Mouse (Mus musculus) forebrain, embryonic 12.5 days (tissue): ENCODE measurements at regions not wholly inside any gene's neighbourhood (a gene's known extent, or its start where the extent isn't known, plus 50 kb on each side); places are given as distances from the start of the nearest gene placed in this dataset.
"Not testable (repeated sequence)": the region's sequence is repeated elsewhere in the genome, so short reads cannot be mapped to it uniquely, and the experiment has no call there.

ENCODE experiments used
- ATAC-seq: fragments of 200-750 bp; cut with Nextera tagmentation; 2 replicates; pipeline ENCODE4 v1.8.0; 2017; ENCODE audit warnings: moderate TSS enrichment; ENCODE audit not compliant: low FRiP score
- H3K27ac ChIP-seq: fragments of 300-500 bp; sonication (generic); 2 replicates; pipeline ENCODE4 v1.5.1; 2016; ENCODE audit warnings: mild to moderate bottlenecking
- H3K27me3 ChIP-seq: fragments of 300-500 bp; sonication (generic); 2 replicates; pipeline ENCODE4 v1.6.1; 2016; ENCODE audit warnings: mild to moderate bottlenecking
- H3K36me3 ChIP-seq: fragments of 300-500 bp; sonication (generic); replicated peaks from 2 replicates; pipeline ENCODE4 v1.6.1; 2016; ENCODE audit warnings: mild to moderate bottlenecking
- H3K4me1 ChIP-seq: fragments of 300-500 bp; sonication (generic); 2 replicates; pipeline ENCODE4 v1.6.1; 2016
- H3K4me2 ChIP-seq: fragments of 300-500 bp; sonication (generic); 2 replicates; pipeline ENCODE4 v1.6.1; 2016; ENCODE audit warnings: mild to moderate bottlenecking, moderate library complexity
- H3K4me3 ChIP-seq: fragments of 300-500 bp; sonication (generic); replicated peaks from 2 replicates; pipeline ENCODE4 v1.5.1; 2016; ENCODE audit warnings: mild to moderate bottlenecking
- H3K9ac ChIP-seq: fragments of 300-500 bp; sonication (generic); 2 replicates; pipeline ENCODE4 v1.6.1; 2016; ENCODE audit warnings: mild to moderate bottlenecking
- H3K9me3 ChIP-seq: fragments of 300-500 bp; sonication (generic); 2 replicates; pipeline ENCODE4 v1.6.1; 2016
- WGBS: fragments of 180-500 bp; shearing (Covaris S2); methylation state at CpG from one replicate; pipeline ENCODE4 v1.1.7; 2016; 5-methylcytosine and 5-hydroxymethylcytosine counted together

- not testable (repeated sequence) for H3K9me3 ChIP-seq, H3K36me3 ChIP-seq, H3K4me2 ChIP-seq, ATAC-seq, H3K9ac ChIP-seq, H3K4me3 ChIP-seq, H3K27ac ChIP-seq
- 0 out of 2 replicates have a peak, but pooled peaks cover 10% of the 10 kb centered on the region for H3K27me3 ChIP-seq
- peaks cover 30% of the 10 kb centered on the region for H3K4me1 ChIP-seq
- WGBS, result 89% methylated on average over 8 of the region's 8 CpGs
Measured at GRCm38 (mm10) chr3:21932696-21933095, 143.8 kb upstream of the Tbl1xr1 start.

- Histone ChIP-seq H3K4me1 (peaks cover 33% of the 10 kb centered on the region), H3K9ac (peak overlapping the region; percentile 17; the same call in 1 of the 2 replicates), H3K4me2 (peak overlapping the region; percentile 50), H3K9me3 (no peaks in the 10 kb centered on the region), H3K36me3 (no peaks in the 10 kb centered on the region), H3K27me3 (0 out of 2 replicates have a peak, but pooled peaks cover 10% of the 10 kb centered on the region), H3K4me3 (no peak overlapping the region), H3K27ac (peak overlapping the region; percentile 90)
- WGBS, result under 1% methylated on average over 5 of the region's 5 CpGs
- ATAC-seq, result peak; percentile 43; the same call in 1 of the 2 replicates
Measured at GRCm38 (mm10) chr3:21934731-21935271, 141.7 kb upstream of the Tbl1xr1 start.

- no peak overlapping the region for H3K9ac ChIP-seq
Measured at GRCm38 (mm10) chr3:21935571-21936261, 140.7 kb upstream of the Tbl1xr1 start.

GRCm38 (mm10) chr3:21936262-21936603 is 140.2 kb upstream of the Tbl1xr1 start:
- no peak for ATAC-seq
- H3K4me2 ChIP-seq, result peak overlapping the region; percentile 50
- H3K4me1 ChIP-seq, result peaks cover 33% of the 10 kb centered on the region
- peak overlapping the region; percentile 16; the same call in 1 of the 2 replicates for H3K4me3 ChIP-seq
- no peak overlapping the region for H3K9ac ChIP-seq
- peak overlapping the region; percentile 90 for H3K27ac ChIP-seq
- H3K36me3 ChIP-seq, result no peaks in the 10 kb centered on the region
- WGBS, result 3% methylated on average over 8 of the region's 8 CpGs
- H3K9me3 ChIP-seq, result no peaks in the 10 kb centered on the region
- H3K27me3 ChIP-seq, result 0 out of 2 replicates have a peak, but pooled peaks cover 10% of the 10 kb centered on the region

More at GRCm38 (mm10) chr3:21935571-21936261, 140.7 kb upstream of the Tbl1xr1 start:
- peak overlapping the region; percentile 90 for H3K27ac ChIP-seq
- H3K36me3 ChIP-seq, result no peaks in the 10 kb centered on the region
- H3K4me1 ChIP-seq, result peaks cover 33% of the 10 kb centered on the region
- H3K4me2 ChIP-seq, result peak overlapping the region; percentile 50
- H3K27me3 ChIP-seq, result 0 out of 2 replicates have a peak, but pooled peaks cover 10% of the 10 kb centered on the region
- WGBS, result under 1% methylated on average over 24 of the region's 24 CpGs
- peak; percentile 95 for ATAC-seq
- H3K4me3 ChIP-seq, result peak overlapping the region; percentile 20
- no peaks in the 10 kb centered on the region for H3K9me3 ChIP-seq

- WGBS, result 5% methylated on average over 8 of the region's 8 CpGs
- Histone ChIP-seq H3K36me3 (no peaks in the 10 kb centered on the region), H3K4me1 (peaks cover 33% of the 10 kb centered on the region), H3K9ac (no peak overlapping the region), H3K4me3 (no peak overlapping the region), H3K27ac (peak overlapping the region; percentile 90), H3K4me2 (peak overlapping the region; percentile 50), H3K9me3 (no peaks in the 10 kb centered on the region), H3K27me3 (0 out of 2 replicates have a peak, but pooled peaks cover 7% of the 10 kb centered on the region)
- ATAC-seq, result peak; percentile 2; the same call in 1 of the 2 replicates
Measured at GRCm38 (mm10) chr3:21936616-21937015, 139.8 kb upstream of the Tbl1xr1 start.

- Histone ChIP-seq H3K36me3 (no peaks in the 10 kb centered on the region), H3K4me3 (no peak overlapping the region), H3K27ac (no peak overlapping the region), H3K4me1 (peaks cover 33% of the 10 kb centered on the region), H3K4me2 (no peak overlapping the region), H3K9me3 (no peaks in the 10 kb centered on the region), H3K9ac (no peak overlapping the region), H3K27me3 (no peaks in the 10 kb centered on the region)
- WGBS, result 34% methylated on average over 7 of the region's 7 CpGs
- no peak for ATAC-seq
Measured at GRCm38 (mm10) chr3:21937281-21938035, 139.0 kb upstream of the Tbl1xr1 start.

GRCm38 (mm10) chr3:21938071-21938848 is 138.2 kb upstream of the Tbl1xr1 start:
- no peak for ATAC-seq
- Histone ChIP-seq H3K4me3 (no peak overlapping the region), H3K27me3 (no peaks in the 10 kb centered on the region), H3K9me3 (no peaks in the 10 kb centered on the region), H3K4me1 (peaks cover 33% of the 10 kb centered on the region), H3K9ac (no peak overlapping the region), H3K4me2 (no peak overlapping the region), H3K27ac (no peak overlapping the region), H3K36me3 (no peaks in the 10 kb centered on the region)
- 63% methylated on average over 11 of the region's 11 CpGs for WGBS

- 93% methylated on average over 6 of the region's 6 CpGs for WGBS
- Histone ChIP-seq H3K27me3 (no peaks in the 10 kb centered on the region; the same call in 1 of the 2 replicates), H3K27ac (no peak overlapping the region), H3K9ac (no peak overlapping the region), H3K4me3 (no peak overlapping the region), H3K9me3 (no peaks in the 10 kb centered on the region), H3K36me3 (no peaks in the 10 kb centered on the region), H3K4me2 (no peak overlapping the region), H3K4me1 (peaks cover 24% of the 10 kb centered on the region)
- ATAC-seq, result no peak
Measured at GRCm38 (mm10) chr3:21939738-21940137, 136.7 kb upstream of the Tbl1xr1 start.

- WGBS, result 98% methylated on average over 2 of the region's 2 CpGs
Measured at GRCm38 (mm10) chr3:21941596-21941995, 134.9 kb upstream of the Tbl1xr1 start.

GRCm38 (mm10) chr3:21942912-21943311 is 133.5 kb upstream of the Tbl1xr1 start:
- no peak overlapping the region for H3K9ac ChIP-seq
- WGBS, result 91% methylated on average over 1 of the region's 1 CpGs

More at GRCm38 (mm10) chr3:21941596-21941995, 134.9 kb upstream of the Tbl1xr1 start:
- Histone ChIP-seq H3K9me3 (no peaks in the 10 kb centered on the region), H3K27ac (no peak overlapping the region), H3K4me2 (no peak overlapping the region), H3K27me3 (no peaks in the 10 kb centered on the region; the same call in 1 of the 2 replicates), H3K4me3 (no peak overlapping the region), H3K4me1 (peaks cover 9% of the 10 kb centered on the region), H3K9ac (no peak overlapping the region), H3K36me3 (no peaks in the 10 kb centered on the region)
- no peak for ATAC-seq

GRCm38 (mm10) chr3:21945775-21946174 is 130.7 kb upstream of the Tbl1xr1 start:
- no peak for ATAC-seq
- no peak overlapping the region for H3K9ac ChIP-seq
- peaks cover 9% of the 10 kb centered on the region for H3K4me1 ChIP-seq
- no peaks in the 10 kb centered on the region for H3K9me3 ChIP-seq
- no peaks in the 10 kb centered on the region; the same call in 1 of the 2 replicates for H3K27me3 ChIP-seq
- WGBS, result 87% methylated on average over 4 of the region's 4 CpGs
- H3K27ac ChIP-seq, result no peak overlapping the region
- H3K4me3 ChIP-seq, result no peak overlapping the region
- no peaks in the 10 kb centered on the region for H3K36me3 ChIP-seq
- H3K4me2 ChIP-seq, result no peak overlapping the region

More at GRCm38 (mm10) chr3:21942912-21943311, 133.5 kb upstream of the Tbl1xr1 start:
- H3K27ac ChIP-seq, result no peak overlapping the region
- H3K4me2 ChIP-seq, result no peak overlapping the region
- ATAC-seq, result no peak
- H3K27me3 ChIP-seq, result no peaks in the 10 kb centered on the region; the same call in 1 of the 2 replicates
- no peaks in the 10 kb centered on the region for H3K36me3 ChIP-seq
- H3K9me3 ChIP-seq, result no peaks in the 10 kb centered on the region
- peaks cover 6% of the 10 kb centered on the region for H3K4me1 ChIP-seq
- H3K4me3 ChIP-seq, result no peak overlapping the region
